Mouse (Mus musculus) c-Kit-positive CD71-positive TER-119-positive erythroid progenitor cells, embryonic 14.5 days (primary cell): ENCODE data around the gene Clec4f.
"Not testable (repeated sequence)": the region's sequence is repeated elsewhere in the genome, so short reads cannot be mapped to it uniquely, and the experiment has no call there.

Experiments used
- DNase-seq: peaks from one replicate; pipeline ENCODE4 v3.0.0-alpha.2; 2013; ENCODE audit warnings: low spot score

Gene Clec4f

GRCm38 (mm10) chr6:83656087-83656486, at the start of gene Clec4f:
TSS of gene Clec4f (minus strand) at chr6:83656187.
- DNase-seq = no peak

GRCm38 (mm10) chr6:83704701-83705100, 48.7 kb upstream of the Clec4f start:
- DNase-seq = no peak

DNA sequence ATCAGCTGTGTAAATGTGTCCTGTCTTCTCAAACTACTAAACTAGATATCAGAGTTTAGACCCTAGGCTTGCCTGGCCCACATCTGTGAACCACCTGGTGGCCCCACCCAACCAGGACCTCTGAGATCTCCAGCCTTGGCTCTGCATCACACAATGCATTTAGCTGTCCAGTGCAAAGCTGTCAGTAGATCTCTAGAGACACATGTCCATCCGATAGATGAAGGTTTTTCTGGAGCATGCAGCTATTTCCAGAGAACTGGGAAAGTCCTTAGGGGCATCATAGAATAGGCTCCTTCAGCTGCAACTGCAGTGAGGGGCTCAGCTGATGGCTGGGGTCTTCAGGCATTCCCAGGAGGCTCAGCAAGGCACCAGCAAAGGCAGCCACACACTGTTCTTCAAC, 48.3 kb upstream of the Clec4f start:
- no peak for DNase-seq

DNA sequence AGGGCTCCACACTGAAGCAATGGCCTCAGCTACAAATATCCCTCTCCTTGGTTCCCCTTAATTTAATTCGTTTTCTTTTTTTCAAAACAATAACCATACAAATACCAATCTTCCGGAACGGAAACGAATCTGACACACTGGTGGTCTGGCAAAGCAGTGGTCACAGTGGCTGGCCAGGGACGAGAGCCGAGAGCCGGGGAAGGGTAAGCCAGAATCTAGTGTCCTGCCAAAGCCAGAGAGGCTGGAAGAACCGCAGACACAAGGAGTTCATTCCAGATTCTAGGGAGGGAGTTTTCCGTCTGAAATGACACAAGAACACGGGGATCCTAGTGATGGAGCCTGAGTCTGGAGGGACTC, 47.7 kb upstream of the Clec4f start:
- no peak for DNase-seq

- DNase-seq = no peak
These were observed 47.2 kb upstream of the Clec4f start for GRCm38 (mm10) chr6:83703000-83703721.

DNA sequence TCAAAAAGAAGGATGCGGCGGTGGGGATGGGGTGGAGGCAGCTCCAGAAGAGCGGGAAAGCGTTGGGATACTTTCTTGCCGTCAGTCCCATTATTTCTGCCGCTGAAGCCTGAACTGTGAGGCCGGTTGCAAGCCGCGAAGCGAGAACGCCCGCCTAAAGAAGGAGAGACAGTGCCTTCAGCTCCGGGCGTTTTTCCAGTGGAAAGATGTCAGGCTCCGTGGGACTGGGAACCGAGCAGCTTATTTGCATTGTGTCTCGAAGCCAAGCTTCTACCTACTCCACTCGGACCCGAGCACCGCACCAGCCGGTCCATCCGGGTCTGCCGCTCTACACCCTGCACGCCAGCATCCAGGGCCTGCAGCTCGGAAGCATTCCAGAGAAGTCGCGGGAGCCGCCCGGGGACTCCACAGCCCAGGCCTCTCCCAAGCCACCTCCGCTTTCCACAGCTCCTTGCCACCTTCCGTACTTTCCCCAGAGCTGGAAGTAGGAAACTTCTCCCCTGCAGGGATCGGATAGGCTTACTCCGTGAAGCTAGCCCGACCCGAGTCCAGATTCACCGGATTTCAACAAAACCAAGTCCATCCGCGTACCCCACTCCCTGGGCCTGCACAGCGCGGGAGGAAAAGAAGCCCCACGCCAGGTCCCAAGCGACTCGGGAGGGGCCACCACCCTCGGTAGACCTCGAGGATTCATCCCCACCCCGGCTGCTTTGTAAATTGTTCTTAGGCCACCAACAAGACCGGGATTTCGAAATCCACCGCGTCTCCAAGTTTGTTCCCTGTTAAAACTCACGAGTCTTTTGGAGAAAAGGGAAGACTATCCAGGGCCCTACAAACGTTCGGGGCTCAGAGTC, 46.4 kb upstream of the Clec4f start:
- DNase-seq = no peak

DNA sequence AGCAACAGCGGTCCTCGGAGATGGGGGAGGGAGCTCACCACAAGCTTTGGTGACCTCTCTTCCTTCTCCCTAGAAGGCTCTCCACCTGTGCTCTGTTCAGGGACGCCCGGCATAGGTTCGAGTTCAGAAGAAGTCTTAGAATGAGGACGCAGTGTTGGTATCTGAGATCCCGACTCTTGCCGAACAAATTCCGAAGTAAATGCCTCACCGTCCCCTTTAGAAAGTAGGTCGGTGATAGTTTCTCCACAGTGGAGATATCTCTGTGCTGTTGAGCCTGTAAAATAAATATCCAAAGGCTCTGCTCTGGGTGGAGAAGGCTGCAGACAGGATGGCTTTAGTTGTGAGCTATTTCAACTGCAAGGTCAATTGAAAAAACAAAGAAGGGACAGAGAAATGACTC, 45.0 kb upstream of the Clec4f start:
- DNase-seq = no peak

GRCm38 (mm10) chr6:83699971-83700370, 44.0 kb upstream of the Clec4f start:
- no peak for DNase-seq

DNA sequence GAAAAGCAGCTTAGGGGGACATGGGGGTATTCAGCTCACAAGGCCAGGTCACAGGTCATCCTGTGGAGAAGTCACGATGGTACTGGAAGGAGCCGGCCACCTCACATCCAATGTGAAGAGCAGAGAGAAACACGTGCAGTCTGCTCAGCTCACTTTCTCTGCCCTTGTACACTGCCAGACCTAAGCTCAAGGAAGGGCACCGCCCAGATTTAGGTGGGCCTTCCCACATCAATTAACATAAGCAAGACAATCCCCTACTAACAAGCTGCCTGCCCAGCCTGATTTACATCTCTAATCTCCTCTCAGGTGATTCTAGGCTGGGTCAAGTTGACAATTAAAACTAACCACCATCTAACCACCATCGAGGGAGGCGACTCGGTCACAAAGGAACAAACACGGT, 41.9 kb upstream of the Clec4f start:
- DNase-seq = no peak

GRCm38 (mm10) chr6:83696684-83697083, 40.7 kb upstream of the Clec4f start:
- no peak for DNase-seq

GRCm38 (mm10) chr6:83695731-83696130, 39.7 kb upstream of the Clec4f start:
- no peak for DNase-seq

GRCm38 (mm10) chr6:83693835-83694234, 37.8 kb upstream of the Clec4f start:
- DNase-seq = peak; percentile 36

- DNase-seq = no peak
These were observed 37.0 kb upstream of the Clec4f start for GRCm38 (mm10) chr6:83692962-83693361.

DNA sequence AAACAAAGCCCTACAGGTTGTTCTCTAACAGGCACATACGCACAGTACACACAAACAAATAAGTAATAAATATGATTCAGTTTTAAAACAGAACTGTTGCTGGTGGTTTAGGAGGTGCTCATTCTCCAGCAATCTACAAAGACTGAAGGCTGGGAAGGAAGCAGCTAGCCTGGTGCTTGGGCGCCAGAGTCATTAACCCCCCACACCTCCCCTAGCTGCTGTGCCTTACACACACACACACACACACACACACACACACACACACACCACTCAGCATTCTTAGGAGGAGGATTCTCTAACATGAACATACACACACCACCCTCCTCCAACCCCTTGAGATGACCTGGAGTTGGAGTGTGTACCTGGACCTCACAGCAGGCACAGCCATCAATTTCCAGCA, 34.9 kb upstream of the Clec4f start:
- no peak for DNase-seq

DNA sequence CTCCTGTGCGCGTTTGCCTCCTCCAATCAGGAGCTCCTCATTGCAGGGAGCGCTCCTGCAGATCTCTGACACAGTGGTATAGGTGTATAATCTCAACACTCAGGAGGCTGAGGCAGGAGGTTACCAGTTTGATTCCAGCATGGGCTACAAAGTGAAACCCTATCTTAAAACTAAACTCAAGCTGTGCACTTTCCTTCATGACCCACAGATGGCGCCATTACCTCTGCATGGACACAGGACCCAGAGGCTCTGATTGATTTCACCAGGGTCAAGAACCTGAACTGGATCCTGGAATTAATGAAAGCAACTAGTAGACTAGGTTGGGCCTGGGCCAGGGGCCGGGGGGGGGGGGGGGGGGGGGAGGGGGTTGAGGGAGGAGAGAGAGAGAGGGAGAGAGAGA, 34.3 kb upstream of the Clec4f start:
- peak; percentile 20 for DNase-seq

GRCm38 (mm10) chr6:83689374-83689773, 33.4 kb upstream of the Clec4f start:
- DNase-seq = no peak

DNA sequence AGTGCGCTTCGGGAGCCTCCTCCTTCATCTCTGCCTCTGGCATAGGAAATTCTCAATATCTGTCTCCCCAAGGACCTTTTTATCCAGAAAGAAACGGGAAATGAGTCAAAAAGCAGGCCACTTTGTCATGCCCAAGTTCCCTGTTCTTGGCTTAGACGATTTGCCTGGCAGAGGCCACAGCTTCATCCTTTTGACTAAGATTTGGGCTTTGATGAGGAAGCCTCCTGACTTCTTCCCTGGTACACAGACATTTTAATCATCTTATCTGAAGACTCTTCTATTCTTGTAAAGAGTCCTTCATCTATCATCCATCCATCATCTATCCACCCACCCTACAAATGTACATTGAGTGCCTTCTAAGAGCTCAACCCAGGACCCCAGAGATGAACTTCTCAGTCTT, 21.8 kb upstream of the Clec4f start, which contains the start of gene Cd207:
Gene Cd207, minus strand, starts transcription at position 101 of the 400 bp plus-strand sequence.
- no peak for DNase-seq

- peak; percentile 52 for DNase-seq
These were observed 17.4 kb upstream of the Clec4f start for GRCm38 (mm10) chr6:83673395-83673794.

GRCm38 (mm10) chr6:83665009-83665408, 9.0 kb upstream of the Clec4f start:
- DNase-seq = no peak

DNA sequence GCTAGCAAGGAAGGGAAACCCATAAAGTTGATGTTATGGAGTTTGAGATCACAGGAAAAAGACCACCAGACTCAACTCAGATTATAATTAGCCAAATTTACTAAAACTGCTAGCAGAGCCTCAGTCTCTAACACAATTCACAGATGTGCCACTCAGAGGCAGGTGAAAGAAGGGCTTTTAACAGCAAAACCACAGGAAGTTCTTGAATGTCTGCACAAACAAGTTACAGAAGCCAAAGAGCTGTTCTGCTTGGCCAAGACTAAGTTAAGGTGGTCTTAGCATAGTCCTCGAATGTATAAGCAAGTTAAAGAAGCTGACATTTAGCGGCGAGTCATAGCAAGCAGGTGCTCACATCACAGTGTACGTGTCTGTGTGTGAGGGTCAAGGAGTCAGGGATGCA, 4.8 kb upstream of the Clec4f start:
- no peak for DNase-seq

- DNase-seq = no peak
These were observed 9.3 kb downstream of the Clec4f start for GRCm38 (mm10) chr6:83646715-83647114.

DNA sequence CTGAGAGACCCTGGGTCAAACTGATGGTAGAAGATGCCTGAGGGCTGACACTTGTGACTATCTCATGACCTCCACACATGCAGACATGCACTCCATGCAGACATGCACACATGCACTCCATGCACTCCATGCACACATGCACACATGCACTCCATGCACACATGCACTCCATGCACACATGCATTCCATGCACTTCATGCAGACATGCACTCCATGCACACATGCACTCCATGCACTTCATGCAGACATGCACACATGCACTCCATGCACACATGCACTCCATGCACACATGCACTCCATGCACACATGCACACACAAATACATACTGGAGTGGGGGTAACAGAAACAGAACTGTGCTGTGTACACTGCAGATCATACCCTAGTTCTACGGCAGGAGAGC, 20.7 kb downstream of the Clec4f start:
- no peak for DNase-seq

DNA sequence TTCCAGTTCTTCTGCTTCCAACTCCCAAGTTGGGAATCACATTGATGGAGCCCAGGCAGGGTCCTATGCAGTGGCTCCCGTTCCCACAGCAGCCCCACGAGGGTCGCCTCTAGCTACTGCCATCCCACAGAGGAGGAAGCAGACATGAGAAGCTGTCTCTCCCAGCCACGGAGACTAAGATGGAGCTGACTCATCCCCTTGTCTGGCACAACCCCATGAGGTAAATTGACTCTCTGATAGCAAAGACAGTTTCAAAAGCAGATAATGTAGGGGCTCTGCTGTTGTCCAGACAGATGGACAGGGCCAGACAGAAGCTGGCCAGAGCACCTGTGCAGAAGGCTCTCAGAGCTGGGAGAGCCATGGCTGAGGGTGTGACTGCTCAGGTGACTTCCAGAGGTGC, 21.4 kb downstream of the Clec4f start:
- DNase-seq = not testable (repeated sequence)
